Mouse (Mus musculus) CD4-positive, CD25-positive, alpha-beta regulatory T cell, adult 4 months (primary cell): Measurements from ENCODE around the gene Pemt. TPM values are rescaled to one million over a fixed set of nuclear protein-coding genes. Genes with fewer than 3 reads are reported as not detected.

Source experiments
- ATAC-seq: one replicate; pipeline ENCODE4 v1.8.0; 2017
- polyA plus RNA-seq, 2 experiments: library from polyadenylated mRNA; unstranded; fragments of 100-300 nt; shearing (Covaris generic); gene quantifications; one replicate each; pipeline ENCODE4 v1.2.1; 2017

Gene Pemt
- 1 to 10 TPM in 1 of 2 experiments, under 1 TPM in 1; 0.79 to 2.2 TPM for polyA plus RNA-seq

DNA sequence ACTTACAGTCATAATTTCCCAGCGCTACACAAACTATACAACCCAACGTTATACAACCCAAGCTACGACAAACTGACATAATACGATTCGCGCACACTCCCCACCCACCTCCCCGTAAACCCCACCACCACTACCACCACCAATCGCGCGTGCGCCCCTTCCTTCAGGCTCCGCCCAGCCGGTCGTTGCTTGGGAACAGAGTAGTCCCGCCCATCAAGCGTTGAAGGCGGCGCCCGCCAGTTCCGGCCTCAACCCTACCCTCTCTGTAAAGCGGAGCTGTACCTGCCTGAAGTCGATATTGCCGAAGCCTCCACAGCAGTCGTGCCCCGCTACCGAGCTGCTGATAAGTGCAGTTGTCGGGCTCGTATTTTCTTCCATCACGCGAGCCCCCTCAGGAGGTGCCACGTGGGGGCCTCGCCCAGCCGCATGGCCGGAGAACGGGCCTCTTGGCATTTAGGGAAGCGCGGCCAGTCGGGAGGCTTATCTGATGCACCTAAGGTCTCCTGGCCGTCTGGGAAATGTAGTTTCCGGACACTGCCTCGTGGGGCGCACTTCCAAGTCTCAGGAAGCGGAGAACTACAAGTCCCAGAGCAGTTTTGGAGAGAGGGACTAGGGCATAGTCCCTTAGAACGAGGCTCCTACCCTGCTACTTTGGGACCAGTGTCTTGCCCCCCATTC, at the start of gene Pemt:
TSS of gene Pemt (minus strand) at position 432 of the 678 bp plus-strand sequence.
- peak; percentile 98 for ATAC-seq

DNA sequence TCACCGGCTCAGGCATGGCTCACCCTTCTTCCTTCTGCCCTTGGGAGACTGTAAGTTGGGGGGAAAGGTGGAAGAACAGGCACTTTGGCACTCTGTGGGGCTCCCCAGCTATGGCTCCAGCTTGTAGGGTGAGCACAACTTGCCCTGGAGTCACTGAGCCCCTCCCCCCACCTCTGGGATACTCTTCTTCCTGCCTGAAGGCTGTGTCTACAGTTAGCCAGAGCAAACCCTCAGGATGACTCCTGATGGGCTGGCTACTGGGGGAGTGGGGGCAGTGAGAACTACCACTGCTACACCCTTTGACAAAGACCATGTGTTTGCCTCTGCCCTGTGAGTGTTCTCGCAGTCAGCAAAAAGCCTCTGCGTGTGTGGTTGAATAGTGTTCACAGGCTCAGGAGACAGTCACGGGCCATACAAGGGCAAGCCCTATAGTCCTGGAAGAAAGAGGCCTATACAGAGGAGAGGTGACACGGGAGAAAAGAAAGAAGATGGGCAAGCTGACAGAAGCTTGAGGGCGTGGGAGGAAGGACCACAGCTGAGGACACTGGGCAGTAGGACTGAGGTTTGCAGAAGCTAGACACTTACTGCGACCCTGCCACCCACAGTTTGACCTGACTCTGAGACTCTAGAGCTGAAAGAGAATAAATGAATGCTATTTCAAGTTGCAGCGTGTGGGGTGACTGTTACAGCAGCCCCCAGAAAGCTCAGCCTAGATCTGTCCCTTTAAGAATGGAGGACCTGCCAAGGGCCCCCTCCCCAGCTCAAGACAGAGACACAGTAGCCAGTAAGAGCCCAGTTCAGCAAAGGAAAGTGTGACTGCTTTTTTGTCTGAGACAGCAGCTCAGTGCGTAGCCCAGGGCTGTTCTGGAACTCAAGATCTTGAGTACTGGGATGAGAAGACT, 48.9 kb upstream of the Pemt start:
- no peak for ATAC-seq

DNA sequence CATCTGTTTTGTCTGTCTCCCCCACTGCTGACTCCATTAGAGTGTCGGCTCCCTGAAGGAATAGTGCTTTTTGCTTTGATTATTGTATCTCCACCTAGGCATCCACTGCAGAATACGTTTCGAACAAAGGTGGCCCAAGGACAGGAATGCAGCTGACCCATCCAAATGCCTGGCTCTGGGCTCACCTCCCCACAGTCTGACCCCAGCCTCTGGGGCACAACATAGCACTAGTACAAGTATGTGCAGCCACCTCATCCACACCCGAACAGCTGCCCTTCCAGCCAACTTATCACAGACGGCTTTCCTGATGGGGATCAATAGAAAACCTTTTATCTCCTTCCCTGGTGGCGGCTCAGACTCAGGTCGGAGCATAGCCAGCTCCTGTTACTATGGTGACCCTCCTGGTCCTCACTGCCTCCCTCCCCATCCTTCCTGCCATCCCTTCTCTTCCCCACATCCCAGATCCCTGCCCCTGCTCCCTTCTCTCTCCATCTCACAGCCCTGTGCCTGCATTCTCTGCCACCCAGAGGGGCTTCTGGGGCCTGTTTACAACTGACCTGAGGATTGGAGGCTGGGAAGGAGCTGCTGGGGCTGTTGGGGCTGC, 47.8 kb upstream of the Pemt start:
- ATAC-seq = no peak

- no peak for ATAC-seq
These were observed 46.9 kb upstream of the Pemt start for GRCm38 (mm10) chr11:60093227-60093626.

GRCm38 (mm10) chr11:60091422-60091761, 45.1 kb upstream of the Pemt start:
- ATAC-seq = no peak

DNA sequence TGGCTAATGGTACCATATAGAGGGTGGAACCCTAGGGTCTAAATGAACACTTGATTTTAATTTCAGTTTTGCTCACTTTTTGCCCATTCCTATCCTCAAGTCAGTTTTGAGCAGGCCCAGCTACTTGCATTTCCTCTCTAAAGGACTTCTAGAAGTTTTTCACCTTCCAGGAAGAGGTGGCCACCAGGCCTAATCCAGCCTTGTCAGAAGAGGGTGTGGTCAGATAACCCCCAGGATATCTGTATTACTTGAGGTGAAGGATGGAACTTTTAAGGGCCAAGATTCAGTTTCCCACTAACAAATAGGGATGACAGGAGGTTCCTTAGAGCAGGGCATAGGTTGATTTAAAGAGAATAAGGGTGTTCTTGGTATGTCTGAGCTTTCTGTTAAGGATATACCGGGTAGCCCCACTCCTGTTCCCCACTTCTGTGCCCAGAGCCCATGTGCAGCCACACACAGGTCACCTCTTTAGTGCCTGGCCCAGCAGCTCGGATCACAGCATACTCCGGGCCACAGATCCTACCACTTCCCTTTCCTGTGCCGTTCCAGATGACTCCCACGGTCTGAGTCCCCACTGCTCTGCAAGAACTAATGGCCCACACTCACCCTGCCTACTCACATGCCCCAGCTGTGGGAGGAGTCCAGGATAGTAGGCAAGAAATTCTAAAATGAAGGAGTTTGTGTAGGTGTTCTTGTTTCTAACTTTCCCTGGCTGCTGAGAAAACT, 44.6 kb upstream of the Pemt start:
- no peak for ATAC-seq

DNA sequence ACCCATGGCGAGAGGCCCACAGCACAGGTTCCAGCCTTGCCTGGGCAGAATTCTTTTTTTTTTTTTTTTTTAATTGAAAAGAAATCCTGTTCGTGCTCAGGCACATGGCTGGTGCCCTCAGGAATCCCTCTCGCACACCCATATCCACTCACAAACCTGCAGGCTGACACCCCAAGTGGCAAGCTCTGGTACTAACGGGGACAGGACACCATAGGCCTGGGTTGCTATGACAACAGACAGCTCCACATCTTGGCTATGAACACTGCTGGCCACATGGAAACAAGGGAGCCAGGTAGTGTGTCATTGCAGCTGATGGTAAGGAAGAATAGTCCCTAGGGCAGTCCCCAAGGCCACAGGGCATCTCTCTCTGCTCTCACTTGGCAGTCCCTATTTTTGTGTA, 42.7 kb upstream of the Pemt start:
- no peak for ATAC-seq

DNA sequence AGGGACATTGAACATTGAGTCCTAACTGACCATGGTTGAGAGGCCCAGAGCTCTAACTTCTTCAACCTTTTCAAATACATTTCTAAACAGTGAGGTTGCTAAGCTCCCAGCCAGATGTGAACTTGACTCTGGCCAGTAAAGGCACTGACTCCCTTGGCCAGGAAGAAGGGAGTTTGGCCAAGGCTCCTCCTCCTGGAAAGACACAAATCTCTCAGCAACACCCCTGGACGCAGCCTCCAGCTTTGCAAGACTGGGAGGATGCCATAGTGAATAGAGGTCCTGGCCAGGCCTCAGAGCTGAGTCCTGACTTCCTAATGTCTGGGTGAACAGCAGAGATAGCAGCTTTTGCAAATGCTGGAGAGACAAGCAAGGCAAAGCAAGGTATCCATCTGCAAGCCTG, 40.4 kb upstream of the Pemt start:
- ATAC-seq = no peak

- ATAC-seq = no peak
These were observed 38.3 kb upstream of the Pemt start for GRCm38 (mm10) chr11:60084589-60084988.

DNA sequence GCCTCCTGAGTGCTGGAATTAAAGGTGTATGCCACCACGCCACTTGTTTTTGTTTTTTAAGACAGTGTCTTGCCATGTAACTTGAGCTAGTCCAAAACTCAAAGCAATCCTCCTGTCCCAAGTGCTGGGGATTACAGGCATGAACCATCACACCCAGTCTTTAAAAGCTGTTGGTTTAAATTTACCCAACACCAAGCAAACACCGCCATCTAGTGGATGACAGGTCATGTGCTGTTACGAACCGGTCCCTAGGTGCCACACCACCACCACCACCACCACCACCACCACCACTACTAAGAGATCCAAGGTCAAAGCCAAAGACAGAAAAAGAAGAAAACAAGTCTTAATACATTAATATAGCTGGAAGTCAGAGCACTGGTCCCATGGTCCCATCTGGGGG, 30.5 kb upstream of the Pemt start:
- ATAC-seq = peak; percentile 57

DNA sequence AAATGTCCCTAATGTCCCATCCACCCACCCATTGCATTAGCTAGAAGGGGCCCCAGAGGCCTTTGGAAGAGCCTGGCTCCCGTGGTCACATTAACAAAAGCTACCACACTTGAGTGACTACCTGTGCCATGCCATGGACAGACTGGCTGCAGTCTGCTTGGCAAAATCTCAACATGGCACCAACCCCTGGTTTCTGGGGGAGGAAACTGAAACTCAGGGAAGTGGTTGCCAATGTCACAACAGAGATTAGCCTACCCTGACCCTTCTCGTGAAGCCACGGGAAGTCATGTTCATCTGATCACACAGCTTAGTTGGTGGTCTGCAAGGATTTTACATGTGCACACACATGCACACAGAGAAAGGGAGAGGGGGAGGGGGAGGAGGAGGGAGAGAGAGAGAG, 29.9 kb upstream of the Pemt start:
- ATAC-seq = no peak

GRCm38 (mm10) chr11:60073936-60074502, 27.7 kb upstream of the Pemt start:
- no peak for ATAC-seq

GRCm38 (mm10) chr11:60073121-60073520, 26.8 kb upstream of the Pemt start:
- ATAC-seq = no peak

DNA sequence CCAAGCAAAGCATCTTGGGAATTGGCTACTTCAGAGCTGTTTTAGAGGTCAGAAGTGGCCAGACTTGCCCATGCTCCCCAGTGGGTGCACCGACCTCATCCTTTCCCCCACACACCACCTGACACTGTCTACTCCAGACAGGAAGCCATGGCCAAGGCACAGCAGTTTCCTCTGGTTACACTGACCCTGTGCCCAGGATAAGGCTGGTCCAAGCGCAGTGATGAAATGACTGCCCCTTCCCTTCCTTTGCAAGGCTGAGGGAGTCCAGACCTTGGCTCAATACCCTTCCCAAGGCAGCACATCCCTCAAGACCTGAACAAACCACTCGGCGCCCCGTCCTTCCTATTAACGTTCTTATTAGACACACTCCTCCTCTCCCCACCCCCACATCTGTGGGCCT, 24.9 kb upstream of the Pemt start:
- ATAC-seq = no peak

- no peak for ATAC-seq
These were observed 24.3 kb upstream of the Pemt start for GRCm38 (mm10) chr11:60070599-60070998.

DNA sequence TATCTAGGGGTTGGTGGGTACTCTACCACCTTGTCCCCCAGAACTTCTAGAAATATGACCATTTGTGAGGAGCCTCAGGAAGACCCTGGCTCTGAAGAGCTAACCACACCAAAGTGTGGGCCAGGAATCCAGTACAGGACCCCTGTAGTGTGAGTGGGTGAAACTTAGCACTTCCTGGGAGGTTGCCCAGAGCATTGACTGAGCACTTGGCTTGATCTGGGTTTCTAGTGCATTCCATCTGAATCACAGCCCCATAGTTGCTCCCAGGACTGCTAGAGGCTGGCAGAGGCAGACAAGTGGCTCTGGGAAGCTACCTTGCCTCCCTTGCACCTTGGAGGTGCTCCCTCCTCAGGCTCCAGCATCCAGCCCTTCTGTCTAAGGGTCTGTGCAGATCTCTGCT, 22.3 kb upstream of the Pemt start:
- no peak for ATAC-seq

- ATAC-seq = no peak
These were observed 21.4 kb upstream of the Pemt start for GRCm38 (mm10) chr11:60067646-60068045.

DNA sequence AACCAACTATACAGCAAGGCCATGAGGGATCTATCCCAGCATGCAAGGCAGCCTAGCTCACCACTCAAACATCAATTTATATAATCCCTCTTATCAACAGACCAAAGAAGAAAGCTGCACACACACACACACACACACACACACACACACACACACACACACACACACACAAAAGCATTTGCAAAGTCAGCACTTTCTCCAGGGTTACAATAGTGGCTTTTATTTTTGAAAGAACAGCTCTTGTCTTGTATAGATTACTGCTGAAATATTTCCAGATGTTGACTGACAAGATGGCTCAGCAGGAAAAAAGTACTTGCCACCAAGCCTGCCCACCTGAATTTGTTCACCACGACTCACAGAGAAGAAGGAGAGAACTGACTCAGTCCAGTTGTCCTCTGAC, 19.0 kb upstream of the Pemt start:
- no peak for ATAC-seq

DNA sequence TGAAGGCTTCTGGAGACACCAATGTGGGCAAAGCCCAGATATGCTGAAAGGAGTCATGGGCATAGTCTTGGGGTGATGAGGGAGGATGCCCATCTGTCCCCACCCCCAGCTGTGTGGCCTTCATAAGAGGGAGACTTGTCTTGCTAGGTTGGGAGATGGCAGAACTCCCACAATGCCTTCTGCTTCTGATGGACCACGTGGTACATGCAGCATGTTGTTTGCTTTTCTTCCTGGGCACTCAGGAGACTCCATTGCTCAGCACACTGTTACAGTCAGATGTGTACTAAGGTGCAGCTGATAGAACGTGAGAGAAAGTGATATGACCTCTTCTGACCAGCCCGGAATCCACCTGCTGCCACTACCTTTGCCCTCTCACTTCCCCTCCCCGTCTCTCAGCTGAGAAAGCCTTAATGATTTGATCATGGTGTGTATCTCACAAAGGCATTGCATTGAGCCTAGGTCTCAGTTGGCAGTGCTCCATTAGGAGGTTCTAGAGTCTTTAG, 15.3 kb upstream of the Pemt start:
- no peak for ATAC-seq

GRCm38 (mm10) chr11:60060026-60060425, 13.7 kb upstream of the Pemt start:
- ATAC-seq = no peak

DNA sequence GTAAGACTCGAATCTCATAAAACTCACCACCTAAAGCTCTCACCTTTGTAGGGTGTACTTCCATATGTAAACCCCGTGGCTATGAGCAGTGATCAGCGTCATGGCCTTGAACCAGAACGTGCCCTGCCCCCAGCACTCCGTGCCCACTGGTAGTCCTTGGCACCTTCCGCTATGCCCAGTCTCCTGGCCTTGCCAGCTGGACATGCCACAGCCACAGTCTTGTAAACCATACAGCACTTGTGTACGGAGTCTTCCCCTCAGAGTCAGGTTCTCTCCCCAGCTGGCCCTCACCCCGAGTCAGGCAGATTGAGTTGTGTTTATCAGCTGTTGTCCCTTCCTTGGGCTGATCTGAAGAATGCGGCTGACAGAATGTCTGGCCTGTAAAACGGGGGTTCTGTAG, 12.2 kb upstream of the Pemt start:
- no peak for ATAC-seq

GRCm38 (mm10) chr11:60057987-60058386, 11.7 kb upstream of the Pemt start:
- ATAC-seq = no peak

GRCm38 (mm10) chr11:60056520-60056919, 10.2 kb upstream of the Pemt start:
- ATAC-seq = no peak
